Mouse (Mus musculus): ENCODE data around the gene M6pr.

M6pr gene

DNA sequence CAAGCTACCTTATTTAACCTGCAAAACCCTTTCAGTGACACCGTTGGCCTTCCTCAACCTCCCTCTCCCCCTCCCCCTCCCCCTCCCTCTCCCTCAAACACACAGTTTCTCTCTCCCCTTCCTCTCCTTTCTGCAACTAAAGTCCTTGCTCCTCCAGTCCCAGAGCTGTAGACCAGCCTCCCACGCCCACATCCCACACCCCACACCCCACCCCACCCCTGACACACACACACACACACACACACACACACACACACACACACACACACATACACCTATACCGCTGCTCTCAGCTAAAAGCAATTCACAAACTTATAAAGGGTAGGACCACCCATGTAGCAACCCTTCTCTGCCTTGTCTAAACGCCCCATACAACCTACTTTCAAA is 10.3 kb upstream of the M6pr start:
- in situ Hi-C loops (cut with MboI, MseI): no loop called here

DNA sequence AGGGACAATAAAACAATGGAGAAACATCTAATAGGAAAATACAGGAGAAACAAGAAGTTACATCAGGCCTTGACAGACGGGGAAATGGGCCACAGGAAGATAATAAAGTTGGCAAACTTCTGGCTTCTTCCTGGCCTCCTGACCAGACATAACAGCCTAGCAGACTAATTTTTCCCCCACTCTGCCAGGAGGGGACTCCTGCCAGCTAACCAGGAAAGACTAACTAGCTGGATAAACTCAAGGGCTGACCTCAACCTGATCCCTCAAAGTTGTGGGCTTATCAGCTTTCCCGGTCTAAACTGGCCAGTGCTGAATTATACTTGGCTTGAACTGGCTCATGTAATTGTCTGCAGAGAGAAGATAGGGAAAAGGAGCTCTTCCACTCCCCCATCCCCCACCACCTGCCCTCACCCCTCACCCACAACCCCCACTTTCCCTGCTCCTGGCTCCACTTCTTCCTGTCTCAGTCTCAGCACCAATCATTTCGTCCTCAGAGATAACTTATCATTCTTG is 8.8 kb upstream of the M6pr start:
- in situ Hi-C loops (cut with MboI, MseI): loop anchor here (25.0 kb wide), 1 partner anchor 513 kb away; the partner anchor contains the start of genes Foxj2 and Slc2a3

DNA sequence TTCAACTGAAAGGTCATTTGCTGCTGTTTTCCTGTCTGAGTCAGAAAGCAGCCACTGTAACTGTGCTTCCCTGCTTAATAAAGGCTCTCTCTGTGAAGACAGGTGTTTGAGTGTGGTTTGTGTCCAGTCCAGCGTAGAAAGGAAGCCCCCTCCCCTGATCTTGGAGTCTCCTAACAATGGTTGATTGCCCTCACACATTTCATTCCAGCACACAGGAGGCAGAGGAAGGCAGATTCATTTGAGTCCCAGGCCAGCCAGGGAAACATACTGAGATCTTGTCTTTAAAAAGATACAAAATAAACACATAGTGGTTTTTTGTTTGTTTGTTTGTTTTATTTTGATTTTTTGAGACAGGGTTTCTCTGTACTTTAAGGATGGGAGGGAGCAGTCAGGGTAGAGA is 6.4 kb upstream of the M6pr start:
- in situ Hi-C loops (cut with MboI, MseI): loop anchor here (25.0 kb wide), 1 partner anchor 510 kb away; the partner anchor contains the start of genes Foxj2 and Slc2a3

DNA sequence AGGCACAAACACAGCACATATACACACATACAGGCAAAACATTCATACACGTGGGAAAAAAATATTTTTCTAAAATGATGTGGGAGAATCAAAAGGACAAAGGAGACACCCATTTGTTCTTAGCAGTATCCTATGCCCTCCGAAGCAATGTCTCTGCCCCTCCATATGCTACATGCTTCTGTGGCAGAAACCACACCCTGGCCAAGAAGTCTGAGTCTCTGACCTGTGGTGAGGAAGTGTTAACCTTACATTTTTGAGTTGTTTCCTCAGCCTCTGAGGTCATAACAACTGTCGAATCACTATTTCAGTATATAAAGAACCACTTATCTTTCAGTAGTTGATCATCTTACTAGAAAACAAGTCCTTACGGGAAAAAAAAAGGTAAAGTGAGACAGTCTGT is 5.9 kb upstream of the M6pr start:
- in situ Hi-C loops (cut with MboI, MseI): loop anchor here (25.0 kb wide), 1 partner anchor 510 kb away; the partner anchor contains the start of genes Foxj2 and Slc2a3

DNA sequence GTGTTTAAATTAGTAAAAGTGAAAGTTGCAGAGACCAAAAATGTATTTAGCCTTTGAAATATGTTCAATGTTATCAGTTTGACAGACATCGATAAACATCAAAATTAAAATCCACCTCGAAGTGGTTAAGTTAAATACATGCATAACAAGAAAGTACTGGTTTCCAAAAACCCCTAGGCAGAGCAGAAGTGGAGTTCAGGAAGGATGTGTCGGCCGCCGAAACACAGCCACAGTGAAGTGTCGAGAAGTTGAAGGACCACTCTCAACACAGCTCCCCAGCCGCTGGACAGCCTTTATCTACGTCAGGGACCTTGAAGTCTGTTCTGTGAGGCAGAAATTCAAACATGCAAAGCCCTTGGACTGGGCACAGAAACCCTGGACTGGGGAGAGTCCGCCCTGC is 5.0 kb upstream of the M6pr start:
- in situ Hi-C loops (cut with MboI, MseI): loop anchor here (25.0 kb wide), 1 partner anchor 509 kb away; the partner anchor contains the start of genes Foxj2 and Slc2a3

DNA sequence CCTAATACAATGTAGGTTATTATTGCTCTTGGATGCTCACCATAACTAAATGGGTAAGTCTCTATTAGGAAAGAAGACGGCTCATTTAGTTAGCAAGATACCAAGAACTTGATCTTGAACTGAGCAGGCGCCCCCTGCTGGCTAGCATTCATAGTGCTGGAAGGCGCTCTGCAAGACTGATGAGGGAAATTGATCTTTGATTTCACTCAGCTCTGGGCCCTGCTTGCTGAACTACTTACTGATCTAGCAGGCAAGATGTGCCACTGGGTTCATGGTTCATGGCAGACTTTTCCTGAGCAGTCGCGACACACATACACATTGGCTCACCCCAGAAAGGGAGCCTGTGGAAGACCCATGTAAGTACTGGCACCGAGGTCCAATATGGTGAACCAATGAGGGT is 4.2 kb upstream of the M6pr start:
- in situ Hi-C loops (cut with MboI, MseI): loop anchor here (25.0 kb wide), 1 partner anchor 508 kb away; the partner anchor contains the start of genes Foxj2 and Slc2a3

DNA sequence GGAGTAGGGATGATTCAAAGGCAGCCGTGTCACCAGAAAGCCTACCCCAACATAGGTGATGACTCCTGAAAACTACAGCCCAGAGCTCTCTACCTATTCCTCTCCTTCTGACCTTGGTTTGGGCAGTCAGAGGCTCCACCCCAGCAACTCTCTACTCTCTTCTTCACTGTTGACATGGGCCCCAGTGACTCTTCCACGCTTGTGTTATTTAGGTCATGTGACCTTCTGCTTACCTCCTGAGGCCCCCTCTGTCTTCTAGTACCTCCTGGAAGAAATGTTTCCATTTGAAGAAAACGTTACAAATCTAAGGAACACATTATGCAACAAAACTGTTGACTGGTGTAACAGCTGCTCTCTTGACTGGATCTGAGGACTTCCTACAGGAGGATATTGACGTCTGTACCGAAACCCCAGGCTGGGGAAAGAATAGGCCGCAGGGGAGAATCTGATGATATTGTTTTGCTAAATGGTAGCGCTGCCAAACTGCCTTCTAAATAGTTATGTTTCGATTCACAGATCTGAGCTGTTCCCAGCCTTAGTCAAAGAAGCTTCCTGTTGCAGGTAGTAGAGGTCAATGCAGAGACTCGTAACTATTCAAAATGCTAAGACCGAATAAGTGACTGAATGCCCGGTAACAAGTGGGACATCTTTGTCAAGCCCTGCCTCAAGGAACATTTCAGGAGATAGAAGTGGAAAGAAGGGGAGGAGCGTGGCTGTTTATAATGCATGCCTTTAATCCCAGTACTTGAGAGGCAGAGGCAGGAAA is 3.5 kb upstream of the M6pr start:
- in situ Hi-C loops (cut with MboI, MseI): loop anchor here (5.0 to 25.0 kb wide), 4 partner anchors 37 to 507 kb away; partner anchors contain the start of genes Foxj2, Phc1 and Slc2a3

DNA sequence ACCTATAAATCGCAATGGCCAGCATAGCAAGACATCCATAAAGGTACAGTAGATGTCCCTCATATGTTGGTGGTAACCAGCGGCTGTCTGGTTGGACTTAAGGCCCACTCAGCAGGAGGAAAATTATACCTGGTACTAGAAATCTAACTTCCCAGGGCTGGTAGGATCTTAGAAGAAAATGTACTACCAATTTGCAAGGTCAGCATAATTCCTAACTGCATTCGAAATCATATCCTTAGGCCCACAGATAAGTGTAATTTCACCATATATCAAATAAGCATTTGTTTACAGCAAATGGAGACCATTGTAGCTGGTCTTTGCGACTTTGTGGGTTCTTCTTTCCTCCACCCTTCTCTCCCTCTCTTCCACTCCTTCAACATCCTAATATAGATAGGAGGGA is 1.8 kb upstream of the M6pr start:
- in situ Hi-C loops (cut with MboI, MseI): loop anchor here (5.0 to 25.0 kb wide), 4 partner anchors 36 to 506 kb away; partner anchors contain the start of genes Foxj2, Phc1 and Slc2a3

DNA sequence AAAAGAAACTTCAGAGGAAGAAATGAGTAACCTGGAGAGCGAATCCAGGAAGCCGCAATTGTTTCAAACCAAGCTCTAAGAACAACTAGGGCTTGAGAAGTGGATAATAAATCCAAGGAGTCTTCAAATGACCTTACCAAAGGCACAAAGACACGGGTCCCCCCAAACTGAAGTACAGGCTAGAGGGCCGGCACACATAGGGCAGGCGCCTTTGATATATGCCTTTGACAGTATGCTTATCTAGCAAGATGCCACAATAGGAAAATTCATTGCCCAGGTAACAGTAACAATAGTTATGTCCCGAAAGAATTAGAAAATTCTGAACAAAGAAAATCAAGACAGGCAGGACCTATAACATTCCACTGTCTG is 400 bp upstream of the M6pr start:
- in situ Hi-C loops (cut with MboI, MseI): loop anchor here (5.0 to 25.0 kb wide), 4 partner anchors 34 to 504 kb away; partner anchors contain the start of genes Foxj2, Phc1 and Slc2a3

DNA sequence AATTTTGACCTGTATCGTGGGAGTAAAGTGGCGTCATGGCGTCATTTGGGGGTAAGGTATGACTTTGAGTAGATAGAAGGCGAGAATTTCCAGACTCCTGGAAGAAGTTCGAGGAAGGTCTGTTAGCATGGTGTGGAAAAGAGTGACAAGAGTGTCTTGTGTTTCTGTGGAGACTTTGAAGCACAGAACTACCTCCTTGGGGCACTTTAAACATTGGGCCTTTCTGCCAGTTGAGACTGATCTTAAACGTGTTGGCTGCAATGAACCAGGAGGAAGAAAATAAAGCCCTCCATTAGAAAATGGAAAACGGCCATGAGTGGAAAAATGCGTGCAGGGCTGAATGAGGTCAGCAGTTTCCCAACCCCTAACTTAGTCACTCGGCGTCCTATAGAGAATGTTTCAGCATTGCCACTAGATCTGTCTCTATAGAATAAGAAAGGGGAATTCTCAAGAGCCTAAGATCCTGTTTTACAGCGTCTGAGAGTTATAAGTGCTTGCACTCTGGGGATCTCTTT is 983 bp downstream of the M6pr start:
- in situ Hi-C loops (cut with MboI, MseI): loop anchor here (5.0 to 25.0 kb wide), 4 partner anchors 33 to 503 kb away; partner anchors contain the start of genes Foxj2, Phc1 and Slc2a3

DNA sequence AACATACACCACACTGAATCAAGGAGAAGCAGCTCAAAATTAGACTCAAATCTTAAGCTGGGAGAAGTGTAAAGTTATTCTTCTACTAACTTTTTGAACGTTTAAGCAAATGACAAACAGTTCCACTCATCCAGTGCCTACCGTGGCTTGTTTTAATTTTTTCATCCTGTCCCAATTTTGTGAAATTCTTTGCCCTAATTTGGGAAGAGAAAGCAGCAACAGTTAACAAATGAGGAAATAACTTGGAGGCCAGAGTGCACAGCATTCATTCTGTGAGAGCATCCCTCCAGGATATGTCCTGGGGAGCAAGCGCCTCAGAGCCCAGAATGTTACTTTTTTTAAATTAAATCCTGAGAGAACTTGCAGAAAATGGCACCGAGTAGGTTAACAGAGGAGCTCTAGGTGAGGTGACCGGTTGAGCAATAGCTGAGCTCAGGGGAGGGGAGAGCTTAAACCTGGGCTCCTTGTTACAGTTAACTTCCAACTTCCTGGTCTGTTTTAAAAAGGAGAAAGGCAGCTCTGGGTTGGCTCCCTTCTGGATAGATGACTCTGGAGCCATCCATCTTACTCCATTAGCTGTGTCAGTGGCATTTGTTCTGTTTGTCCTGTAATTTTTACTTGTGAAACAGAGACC is 1.8 kb downstream of the M6pr start:
- in situ Hi-C loops (cut with MboI, MseI): loop anchor here (25.0 kb wide), 1 partner anchor 502 kb away; the partner anchor contains the start of genes Foxj2 and Slc2a3

DNA sequence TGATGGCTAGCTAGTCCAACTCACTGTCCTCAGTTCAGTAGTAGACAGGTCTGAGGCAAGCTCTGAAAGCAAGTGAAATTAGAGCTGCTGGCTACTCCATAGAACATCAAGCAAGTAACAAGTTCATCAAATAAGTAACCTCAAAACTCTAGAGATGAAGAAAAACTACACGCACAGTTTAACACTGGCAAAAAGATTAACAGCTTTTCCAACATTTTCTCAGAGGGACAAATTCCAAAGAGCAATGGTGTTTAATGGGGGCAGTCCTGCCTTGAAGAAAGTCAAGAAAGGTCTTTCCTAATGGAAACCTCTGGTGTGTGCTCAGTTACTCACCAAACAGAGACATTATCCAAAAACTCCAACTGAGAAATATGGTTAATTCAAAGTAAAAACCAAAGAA is 10.2 kb downstream of the M6pr start:
- in situ Hi-C loops (cut with MboI, MseI): loop anchor here (25.0 kb wide), 1 partner anchor 494 kb away; the partner anchor contains the start of genes Foxj2 and Slc2a3

DNA sequence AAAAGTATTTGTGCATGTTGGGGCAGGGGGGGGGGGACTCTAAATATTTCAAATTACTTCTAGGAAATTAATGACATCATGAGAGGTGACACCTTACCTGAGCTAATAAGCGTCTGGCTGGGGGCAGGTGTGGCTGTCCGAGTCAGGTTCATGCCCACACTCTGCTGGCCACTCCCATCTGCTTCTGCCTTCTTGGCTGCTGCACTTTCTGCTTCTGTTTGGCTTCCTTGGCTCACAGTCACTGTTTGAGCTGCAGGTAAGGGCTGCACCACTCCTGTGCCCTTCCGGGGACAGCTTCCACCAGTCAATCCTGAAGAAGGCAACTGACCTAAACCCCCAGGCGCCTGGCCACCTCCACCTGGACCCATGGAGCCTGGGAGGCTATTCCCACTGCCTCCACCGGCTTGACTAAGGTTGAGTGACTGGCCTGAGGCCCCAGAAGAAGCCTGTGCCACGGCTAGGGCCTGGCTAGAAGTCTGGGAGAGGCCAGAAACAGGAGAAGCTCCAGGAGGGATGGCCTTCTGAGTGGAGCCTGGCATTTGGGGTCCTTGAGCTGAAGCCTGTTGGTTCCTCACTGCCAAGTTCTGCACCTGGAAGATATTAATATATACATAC is 16.9 kb downstream of the M6pr start:
- in situ Hi-C loops (cut with MboI, MseI): no loop called here

DNA sequence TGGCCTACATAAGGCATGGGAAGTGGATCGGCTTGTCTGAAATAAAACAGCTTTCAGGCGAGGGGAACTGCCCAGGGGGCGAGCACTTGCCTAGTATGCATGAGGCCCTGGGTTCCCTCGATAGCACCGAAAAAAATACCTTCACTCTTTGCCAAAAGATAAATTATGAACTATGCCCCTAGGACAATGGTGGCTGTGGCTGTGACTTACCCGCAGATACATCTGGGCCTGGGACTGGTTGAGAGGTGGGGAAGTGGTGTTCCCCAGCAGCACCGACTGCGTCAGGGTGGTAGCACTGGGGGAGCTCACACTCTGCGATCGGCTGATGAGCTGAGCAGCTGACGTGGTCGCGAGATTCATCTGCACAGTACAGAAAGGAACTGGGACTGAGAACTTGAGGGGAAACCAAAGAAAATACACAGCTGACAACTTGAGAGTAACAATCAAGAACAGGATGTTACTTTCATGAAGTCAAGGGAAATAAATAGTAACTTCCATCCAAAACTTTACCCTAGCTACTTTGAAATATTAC is 24.6 kb downstream of the M6pr start:
- in situ Hi-C loops (cut with MboI, MseI): no loop called here

DNA sequence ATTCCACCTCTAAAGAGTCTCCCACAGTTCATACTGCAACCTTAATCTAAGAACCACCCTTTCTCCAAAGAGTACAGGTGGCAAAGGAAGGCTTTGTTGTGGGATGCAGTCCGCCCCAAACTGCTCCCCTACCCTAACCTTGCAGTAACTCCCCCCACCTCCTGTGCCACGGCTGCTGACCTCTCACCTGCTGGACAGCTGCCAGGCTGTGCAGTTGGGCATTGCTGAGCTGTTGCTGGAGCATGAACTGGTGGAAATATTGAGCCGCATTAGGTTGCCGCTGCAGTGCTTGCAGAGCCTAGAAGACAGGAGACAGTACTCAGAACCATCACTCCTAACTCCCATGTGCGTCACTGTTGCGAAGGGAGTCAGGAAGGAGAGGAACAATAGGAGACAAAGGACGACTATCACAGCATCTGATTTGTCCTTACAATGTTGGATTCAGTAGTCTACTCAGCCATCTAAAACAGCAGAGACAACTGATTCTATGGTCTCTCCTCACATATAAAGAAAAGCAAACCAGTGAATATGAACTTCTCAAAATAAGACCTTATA is 26.3 kb downstream of the M6pr start:
- in situ Hi-C loops (cut with MboI, MseI): no loop called here

DNA sequence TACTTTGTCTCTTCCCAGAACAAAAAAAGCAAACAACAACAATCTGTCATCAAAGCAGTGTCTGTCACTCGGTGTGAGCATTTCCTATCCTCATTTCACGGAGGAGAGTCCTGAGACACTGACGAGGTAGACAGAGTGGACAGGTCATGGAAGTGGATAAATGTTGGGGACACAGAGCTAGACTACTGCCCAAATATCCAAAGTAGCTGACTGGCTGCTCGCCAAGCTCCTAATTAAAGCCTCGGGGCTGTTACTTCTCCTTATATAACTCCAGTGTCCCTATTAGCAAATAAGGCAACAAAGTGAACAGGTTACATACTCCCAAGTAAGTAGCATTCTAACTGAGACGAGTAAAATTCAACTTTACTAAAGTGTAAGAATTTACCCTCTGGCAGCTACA is 29.0 kb downstream of the M6pr start:
- in situ Hi-C loops (cut with MboI, MseI): no loop called here

DNA sequence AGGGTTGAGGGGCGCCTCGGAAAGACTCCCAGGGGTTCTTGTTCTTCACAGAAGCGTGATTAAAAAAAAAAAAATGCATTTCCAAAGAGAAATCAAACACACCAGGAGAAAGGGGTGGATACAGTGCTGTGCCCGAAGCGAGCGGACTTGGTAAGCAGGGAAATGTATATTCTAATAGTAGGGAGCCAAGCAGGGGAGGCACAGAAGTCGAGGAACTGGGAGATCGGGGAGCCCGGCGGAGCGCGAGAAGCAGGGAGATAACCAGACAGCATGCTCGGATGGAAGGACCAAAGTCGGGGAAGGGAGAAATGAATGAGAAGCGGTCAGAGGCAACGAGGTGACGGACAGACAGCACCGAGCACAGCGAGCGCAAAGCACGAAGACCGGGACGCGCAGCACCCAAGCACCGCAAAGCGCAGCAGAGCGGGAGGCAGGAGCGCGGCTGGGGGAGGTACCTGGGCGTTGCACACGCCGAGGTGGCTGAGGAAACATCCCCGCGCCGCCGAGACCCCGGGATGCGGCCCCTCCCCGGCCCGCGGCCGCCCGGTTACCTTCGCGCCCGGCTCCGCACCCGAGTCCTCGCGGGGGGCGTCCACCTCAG is 30.6 kb downstream of the M6pr start:
- in situ Hi-C loops (cut with MboI, MseI): no loop called here

DNA sequence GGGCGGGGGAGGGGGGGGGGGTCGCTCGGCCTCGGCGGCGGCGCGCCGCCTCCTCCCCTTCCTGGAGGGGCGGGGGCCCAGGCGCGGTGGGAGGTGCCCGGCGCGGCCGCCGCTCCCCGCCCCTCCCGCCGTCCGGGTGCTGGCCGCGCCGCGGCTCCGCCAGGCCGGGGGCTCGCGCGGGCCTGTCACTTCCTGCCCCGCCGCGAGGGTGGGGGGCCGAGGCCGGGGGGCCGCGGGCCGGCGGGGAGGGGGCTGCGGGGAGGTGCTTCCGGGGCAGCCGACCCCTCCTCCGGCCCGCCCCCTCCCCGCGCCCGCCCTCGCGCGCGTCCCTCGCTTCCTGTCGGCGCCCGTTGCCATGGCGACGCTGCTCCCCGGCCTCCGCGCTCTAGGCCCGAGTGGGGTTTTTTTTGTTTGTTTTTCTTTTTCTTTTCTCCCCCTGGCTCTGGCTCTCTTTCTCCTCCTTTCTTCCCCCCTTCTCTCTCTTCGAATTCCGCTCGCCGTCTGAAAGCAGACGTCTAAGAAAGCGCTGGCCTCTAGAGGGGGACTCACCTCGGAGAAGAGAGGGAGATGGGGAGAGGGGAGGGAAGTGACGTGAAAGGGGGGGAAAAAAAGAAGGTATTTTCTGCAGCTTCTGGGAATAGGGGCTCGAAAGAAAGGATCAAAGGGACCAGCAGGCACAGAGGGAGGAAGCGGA is 31.3 kb downstream of the M6pr start:
- in situ Hi-C loops (cut with MboI, MseI): loop anchor here (5.0 kb wide), 1 partner anchor 32 kb away; the partner anchor contains the start of gene M6pr

DNA sequence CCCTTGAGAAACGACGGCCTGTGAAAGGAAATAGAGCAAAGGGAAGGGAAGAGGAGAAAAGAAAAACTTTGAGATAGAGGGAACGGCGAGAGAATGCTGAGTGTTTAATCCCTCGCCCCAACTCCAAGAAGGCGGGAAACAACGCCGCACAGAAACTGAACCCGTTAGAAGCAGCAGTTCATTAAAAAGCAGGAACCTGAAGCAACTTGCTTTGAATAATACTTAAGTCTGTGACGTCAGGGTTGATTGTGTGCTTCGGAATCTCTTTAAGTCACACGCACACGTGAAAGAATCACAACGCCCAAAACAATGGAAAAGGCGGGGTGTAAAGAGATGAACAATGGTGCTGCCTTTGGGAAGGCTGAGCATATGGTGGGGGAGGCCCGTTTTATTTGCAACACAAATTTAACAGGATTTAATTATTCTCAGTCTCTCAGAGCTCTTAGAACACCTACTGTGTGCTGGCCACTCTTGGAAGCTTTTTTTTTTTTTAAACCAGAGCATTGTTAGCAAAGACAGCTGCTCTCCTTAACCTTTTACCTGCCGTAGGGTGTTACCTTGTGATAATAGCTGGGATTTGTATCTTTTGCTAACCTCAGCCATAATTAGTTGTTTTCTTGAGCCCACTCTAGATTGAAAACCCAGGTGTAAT is 32.0 kb downstream of the M6pr start, which contains the start of gene Phc1:
TSS of gene Phc1 (minus strand) at position 213 of the 652 bp plus-strand sequence.
- in situ Hi-C loops (cut with MboI, MseI): loop anchor here (5.0 kb wide), 1 partner anchor 33 kb away; the partner anchor contains the start of gene M6pr
